Comparison of ENCODE assay signal across 8 mouse cellular contexts in the genomic region with DNA sequence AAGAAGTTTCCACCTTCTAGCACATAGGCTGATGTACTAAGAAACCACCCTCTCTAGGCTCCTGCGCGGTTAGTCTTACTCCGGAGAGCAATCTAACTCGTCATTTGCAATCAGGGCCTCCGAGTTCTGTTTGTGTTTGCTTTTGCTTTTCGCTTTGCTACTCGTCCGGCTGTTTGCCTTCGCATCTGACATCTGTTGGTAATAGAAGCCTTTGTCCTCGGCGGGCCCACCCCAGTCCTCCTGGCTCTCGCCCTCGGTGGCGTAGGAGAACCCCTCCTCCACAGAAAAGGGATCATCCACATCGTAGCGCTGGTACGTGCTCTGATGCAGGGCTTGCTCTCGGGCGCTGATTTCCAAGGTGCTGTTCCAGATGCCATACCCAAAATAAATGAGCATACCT. TPM values are rescaled to one million over a fixed set of nuclear protein-coding genes. Genes with fewer than 3 reads are reported as not detected.
A peak's percentile ranks its signal among the peaks of the same experiment; 100 is the strongest.
DNase-seq lines count a peak whose midpoint lies in the region; ATAC-seq and TF ChIP-seq lines count a peak whose summit lies in the region.

No protein-coding gene starts in this region.

- peak overlapping the region; percentile 48 for H3K4me2 ChIP-seq in kidney, embryonic 16.5 days (replicated peaks; ENCODE audit: low read depth, low read length)
- peak overlapping the region; percentile 40 for H3K4me2 ChIP-seq in midbrain, embryonic 14.5 days (ENCODE audit: low read length)

- peaks cover 41% of the 10 kb centered on the region for H3K4me1 ChIP-seq in kidney, embryonic 16.5 days (ENCODE audit: insufficient read depth, low read length)
- peaks cover 32% of the 10 kb centered on the region for H3K4me1 ChIP-seq in hindbrain, embryonic 10.5 days (replicated peaks)
- peaks cover 5% of the 10 kb centered on the region; the same call in 1 of the 2 replicates for H3K4me1 ChIP-seq in midbrain, embryonic 14.5 days (ENCODE audit: control insufficient read depth, insufficient read depth, low read length)
- peaks cover 16% of the 10 kb centered on the region for H3K4me1 ChIP-seq in cerebellum, adult 2 months (ENCODE audit: control insufficient read depth, insufficient read depth, low read length)

- no peak for TF ChIP-seq POLR2A in cerebellum, adult 2 months (IDR thresholded peaks at IDR 0.05; ENCODE audit: borderline replicate concordance, insufficient read depth, low read length)

- H3K4me3 ChIP-seq in kidney, embryonic 16.5 days (ENCODE audit: low read length): peak overlapping the region; percentile 24
- H3K4me3 ChIP-seq in hindbrain, embryonic 10.5 days: peak overlapping the region; percentile 32; the same call in 1 of the 2 replicates
- H3K4me3 ChIP-seq in midbrain, embryonic 14.5 days (replicated peaks; ENCODE audit: low read depth, low read length): 0 out of 2 replicates have a peak overlapping the region, but pooled peaks have one; percentile 7
- H3K4me3 ChIP-seq in cerebellum, adult 2 months (replicated peaks; ENCODE audit: insufficient read depth, low read depth, low read length): no peak overlapping the region

- TF ChIP-seq CTCF in cerebellum, adult 2 months (IDR thresholded peaks at IDR 0.05; ENCODE audit: borderline replicate concordance, insufficient read depth, low read depth, low read length): no peak

- H3K36me3 ChIP-seq in kidney, embryonic 16.5 days (ENCODE audit: insufficient read depth, low read length): no peaks in the 10 kb centered on the region
- no peaks in the 10 kb centered on the region for H3K36me3 ChIP-seq in hindbrain, embryonic 10.5 days
- H3K36me3 ChIP-seq in midbrain, embryonic 14.5 days (ENCODE audit: control insufficient read depth, insufficient read depth, low read length): no peaks in the 10 kb centered on the region

- H3K9me3 ChIP-seq in kidney, embryonic 16.5 days (ENCODE audit: low read length): no peaks in the 10 kb centered on the region
- no peaks in the 10 kb centered on the region for H3K9me3 ChIP-seq in hindbrain, embryonic 10.5 days
- H3K9me3 ChIP-seq in midbrain, embryonic 14.5 days (ENCODE audit: control insufficient read depth, low read length): no peaks in the 10 kb centered on the region

- peak overlapping the region; percentile 52 for H3K9ac ChIP-seq in kidney, embryonic 16.5 days (replicated peaks; ENCODE audit: low read length)
- no peak overlapping the region; the same call in 1 of the 2 replicates for H3K9ac ChIP-seq in midbrain, embryonic 14.5 days (replicated peaks; ENCODE audit: low read length)

- no peak overlapping the region; the same call in 1 of the 2 replicates for H3K27ac ChIP-seq in kidney, embryonic 16.5 days (ENCODE audit: low read length)
- peak overlapping the region; percentile 64 for H3K27ac ChIP-seq in hindbrain, embryonic 10.5 days
- H3K27ac ChIP-seq in midbrain, embryonic 14.5 days (replicated peaks; ENCODE audit: low read depth, low read length): no peak overlapping the region
- no peak overlapping the region for H3K27ac ChIP-seq in cerebellum, adult 2 months (ENCODE audit: insufficient read depth, low read length)

- ATAC-seq in kidney, embryonic 16.5 days (ENCODE audit: low FRiP score, low TSS enrichment): no peak
- no peak for ATAC-seq in midbrain, embryonic 14.5 days (ENCODE audit: low FRiP score, low TSS enrichment)

- WGBS in kidney, embryonic 16.5 days: 15% methylated on average over 19 of the region's 19 CpGs
- WGBS in hindbrain, embryonic 10.5 days: 7% methylated on average over 19 of the region's 19 CpGs
- WGBS in midbrain, embryonic 14.5 days: 12% methylated on average over 19 of the region's 19 CpGs
- WGBS in cerebellum, adult 2 months: 40% methylated on average over 19 of the region's 19 CpGs

- no peak for DNase-seq in kidney, postnatal 36 days
- peak; percentile 57 for DNase-seq in embryo, embryonic 9.5 days (ENCODE audit: extremely low spot score)
- peak; percentile 38 for DNase-seq in hindbrain, embryonic 10.5 days (ENCODE audit: low spot score)
- DNase-seq in midbrain, embryonic 14.5 days: peak; percentile 29
- DNase-seq in thymus, postnatal 14 days: no peak
- DNase-seq in cerebellum, adult 2 months: no peak
- DNase-seq in T-cell, adult 2 months (ENCODE audit: low spot score): no peak

- H3K27me3 ChIP-seq in kidney, embryonic 16.5 days (ENCODE audit: insufficient read depth, low read length): no peaks in the 10 kb centered on the region
- H3K27me3 ChIP-seq in hindbrain, embryonic 10.5 days (ENCODE audit: insufficient read depth, poor library complexity, severe bottlenecking): no peaks in the 10 kb centered on the region
- no peaks in the 10 kb centered on the region for H3K27me3 ChIP-seq in midbrain, embryonic 14.5 days (ENCODE audit: control insufficient read depth, insufficient read depth, low read length)
- H3K27me3 ChIP-seq in cerebellum, adult 2 months (ENCODE audit: control insufficient read depth, insufficient read depth, low read length): no peaks in the 10 kb centered on the region

RNA-seq across cellular contexts. Expression of gene Cldn11, which starts 59.3 kb away (rescaled TPM):
- polyA plus RNA-seq in kidney, embryonic 16.5 days (2015; fragmentation: Nextera tagmentation; extraction: Ambion mirVana): 105 and 119 TPM in 2 replicates
- polyA plus RNA-seq in hindbrain, embryonic 10.5 days (2016; fragmentation: Nextera tagmentation; extraction: Ambion mirVana): 8.2 and 9.6 TPM in 2 replicates
- 0.86 and 37.3 TPM in 2 replicates for polyA plus RNA-seq in midbrain, embryonic 14.5 days (2014; fragmentation: Nextera tagmentation; extraction: Ambion mirVana)
- 312 and 337 TPM in 2 replicates for polyA plus RNA-seq in cerebellum, adult 2 months (2012; rRNA removed)

Comparison
In these comparisons a context has a peak if more than half of its experiments do, and no peak if none do; other contexts are left out.
1. DNase-seq: peak in embryo, embryonic 9.5 days (single experiment), hindbrain, embryonic 10.5 days (single experiment) and midbrain, embryonic 14.5 days (single experiment); none in kidney, postnatal 36 days (0 of 2), thymus, postnatal 14 days (single experiment), cerebellum, adult 2 months (0 of 2) and T-cell, adult 2 months (single experiment).